Comparison of ENCODE assay signal across 19 mouse cellular contexts in genomic region chr9:66985377-66985776, GRCm38 (mm10).
DNase-seq lines count a peak whose midpoint lies in the region; ATAC-seq lines count a peak whose summit lies in the region.
"Had no signal": no experiment of that assay in that cellular context is flagged by ENCODE, and none has a peak within 500 bp of the region (broad histone marks: within the 10 kb centered on the region; RNA-seq: fewer than 3 reads in every experiment).

No protein-coding gene starts in this region.

- ATAC-seq in cerebellum, adult (ENCODE audit: insufficient number of reproducible peaks, low FRiP score, low TSS enrichment): no peak
- ATAC-seq: forebrain, embryonic 14.5 days; inflammation-experienced regulatory T-cells, adult 6 months; midbrain, embryonic 15.5 days had no signal

- peak; percentile 34 for DNase-seq in lung, postnatal 36 days
- no peak for DNase-seq in lung, postnatal 10 days
- peak; percentile 47 for DNase-seq in CD4-positive, CD25-positive, alpha-beta regulatory T cell, adult 2 months (ENCODE audit: low read depth, low spot score)
- DNase-seq in induced T-regulatory cell, adult 2 months (ENCODE audit: low read depth): peak; percentile 58
- peak; percentile 14 to 22 for DNase-seq in thymus, postnatal 10 days (ENCODE audit: low spot score in 2 of 2)
- DNase-seq in Muller cell, postnatal 12 days (ENCODE audit: inconsistent ontology term): no peak
- no peak for DNase-seq in right cerebral cortex, postnatal 36 days (ENCODE audit: low spot score in 2 of 2)
- DNase-seq: adrenal gland, postnatal 10 days; cerebellum, adult 2 months; cerebellum, postnatal 36 days; gastrocnemius, postnatal 25 days; heart, adult 2 months; kidney, adult 8-10 months; kidney, postnatal 14 days; layer of hippocampus, postnatal 36 days had no signal

Comparison
In these comparisons a context has a peak if more than half of its experiments do, and no peak if none do; other contexts are left out.
1. DNase-seq: peak in lung, postnatal 36 days (single experiment), CD4-positive, CD25-positive, alpha-beta regulatory T cell, adult 2 months (single experiment), induced T-regulatory cell, adult 2 months (single experiment) and thymus, postnatal 10 days (2 of 2); none in lung, postnatal 10 days (single experiment), Muller cell, postnatal 12 days (single experiment) and right cerebral cortex, postnatal 36 days (0 of 2).